Mouse (Mus musculus) retina, embryonic 14.5 days (tissue): ENCODE results near the gene Pou2f1.

Experiments
- DNase-seq: peaks from one replicate; pipeline ENCODE4 v3.0.0-alpha.2; 2015; ENCODE audit warnings: low spot score

The Pou2f1 gene

GRCm38 (mm10) chr1:165848417-165848816 is 154.1 kb downstream of the Pou2f1 start:
- DNase-seq: no peak

- DNase-seq: no peak
Measured at GRCm38 (mm10) chr1:165845366-165845765, 157.1 kb downstream of the Pou2f1 start.

GRCm38 (mm10) chr1:165844956-165845355 is 157.5 kb downstream of the Pou2f1 start:
- peak; percentile 54 for DNase-seq

DNA sequence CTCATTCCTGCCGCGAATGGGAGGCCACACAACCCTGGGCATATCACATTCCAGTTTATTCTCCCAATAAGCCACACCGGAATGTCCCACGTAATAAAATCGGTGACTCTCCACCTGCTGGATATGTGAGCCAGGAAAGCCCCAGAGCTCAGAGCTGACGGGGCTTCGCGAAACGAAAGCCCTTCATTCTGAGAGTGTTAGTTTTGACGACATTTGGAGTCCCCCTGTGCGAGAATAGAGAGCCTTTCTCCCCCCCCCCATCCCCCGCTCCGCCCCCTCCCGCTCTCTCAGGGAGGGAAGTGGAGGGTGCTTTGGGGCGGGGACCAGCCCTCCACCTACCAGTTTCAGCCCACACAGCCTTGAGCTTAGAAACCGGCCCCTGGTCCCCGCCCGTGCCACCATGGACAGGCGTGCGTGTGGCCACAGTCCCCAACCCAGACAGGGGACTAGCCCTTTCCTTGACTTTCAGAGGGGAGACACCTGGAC is 158.0 kb downstream of the Pou2f1 start:
- DNase-seq: peak; percentile 36

GRCm38 (mm10) chr1:165843586-165843985 is 158.9 kb downstream of the Pou2f1 start:
- no peak for DNase-seq

- DNase-seq: no peak
Measured at GRCm38 (mm10) chr1:165842170-165842569, 160.3 kb downstream of the Pou2f1 start.

DNA sequence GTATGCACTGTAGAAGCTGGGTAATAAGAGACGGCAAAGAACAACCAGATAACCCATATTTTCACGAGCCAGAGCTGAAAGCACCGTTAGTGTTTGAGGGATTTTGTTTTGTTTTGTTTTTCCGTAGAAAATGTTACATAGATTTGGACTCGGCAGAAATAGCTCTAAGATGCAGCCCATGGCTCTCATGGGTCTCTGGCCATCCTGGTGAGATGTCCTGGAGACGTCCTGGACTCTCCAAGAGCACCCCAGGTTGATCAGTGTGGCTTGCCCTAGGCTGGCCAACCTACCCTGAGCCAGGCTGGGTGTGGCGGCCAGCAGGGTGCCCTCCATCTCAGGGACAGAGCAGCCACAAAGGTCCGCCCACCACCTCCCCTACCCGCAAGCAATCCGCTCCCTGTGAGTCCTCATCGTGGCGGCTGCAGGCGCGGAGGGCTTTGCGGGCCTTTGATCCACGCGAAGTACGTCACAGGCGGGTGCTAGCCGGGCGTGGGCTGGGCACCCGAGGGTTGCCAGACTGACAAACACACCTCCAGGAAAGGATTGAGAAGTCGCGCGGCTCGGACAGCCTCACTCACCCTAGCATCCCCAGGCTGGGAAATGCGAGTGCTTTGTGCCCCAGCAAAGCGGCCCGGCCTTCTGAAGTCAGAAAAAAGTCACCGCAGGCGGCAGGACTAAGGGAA is 161.8 kb downstream of the Pou2f1 start:
- peak; percentile 56 for DNase-seq

GRCm38 (mm10) chr1:165839201-165839600 is 163.3 kb downstream of the Pou2f1 start:
- DNase-seq: peak; percentile 49

GRCm38 (mm10) chr1:165837546-165837945 is 164.9 kb downstream of the Pou2f1 start:
- DNase-seq: no peak

DNA sequence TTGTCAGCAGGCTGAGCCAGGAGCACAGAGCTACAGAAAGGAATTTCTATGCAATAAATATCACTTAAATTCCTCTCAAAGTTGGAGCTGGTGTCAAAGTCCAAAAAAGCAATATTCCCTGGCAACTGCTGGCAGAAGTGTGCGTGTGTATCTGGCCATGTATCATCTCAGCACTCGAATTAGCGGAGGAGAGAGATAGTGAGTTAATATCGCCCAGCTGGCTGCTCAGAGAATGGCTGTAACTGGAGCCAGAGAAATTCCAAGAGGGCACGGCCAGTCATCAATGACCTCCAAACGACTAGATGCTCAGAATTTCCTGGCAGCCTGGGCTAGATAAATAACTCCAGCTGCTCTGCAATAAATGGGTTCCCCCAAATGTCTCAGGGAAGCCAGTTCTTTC is 166.0 kb downstream of the Pou2f1 start:
- peak; percentile 40 for DNase-seq

DNA sequence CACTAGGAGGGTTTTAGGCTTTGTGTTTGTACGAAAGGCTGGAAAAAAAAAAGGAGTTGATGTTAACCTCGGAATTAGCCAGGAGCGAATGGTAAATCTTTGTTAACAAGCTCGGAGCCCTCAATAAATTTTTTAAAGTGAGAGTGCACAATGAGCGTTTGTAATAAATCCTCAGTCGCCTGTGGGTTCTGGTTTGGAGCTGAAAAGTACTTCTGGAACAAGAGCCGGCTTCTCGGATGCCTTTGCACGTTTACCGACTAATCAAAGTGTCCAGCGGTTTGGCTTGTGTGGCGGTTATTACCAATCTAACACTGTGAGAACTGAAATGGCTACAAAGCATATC is 167.9 kb downstream of the Pou2f1 start:
- no peak for DNase-seq

DNA sequence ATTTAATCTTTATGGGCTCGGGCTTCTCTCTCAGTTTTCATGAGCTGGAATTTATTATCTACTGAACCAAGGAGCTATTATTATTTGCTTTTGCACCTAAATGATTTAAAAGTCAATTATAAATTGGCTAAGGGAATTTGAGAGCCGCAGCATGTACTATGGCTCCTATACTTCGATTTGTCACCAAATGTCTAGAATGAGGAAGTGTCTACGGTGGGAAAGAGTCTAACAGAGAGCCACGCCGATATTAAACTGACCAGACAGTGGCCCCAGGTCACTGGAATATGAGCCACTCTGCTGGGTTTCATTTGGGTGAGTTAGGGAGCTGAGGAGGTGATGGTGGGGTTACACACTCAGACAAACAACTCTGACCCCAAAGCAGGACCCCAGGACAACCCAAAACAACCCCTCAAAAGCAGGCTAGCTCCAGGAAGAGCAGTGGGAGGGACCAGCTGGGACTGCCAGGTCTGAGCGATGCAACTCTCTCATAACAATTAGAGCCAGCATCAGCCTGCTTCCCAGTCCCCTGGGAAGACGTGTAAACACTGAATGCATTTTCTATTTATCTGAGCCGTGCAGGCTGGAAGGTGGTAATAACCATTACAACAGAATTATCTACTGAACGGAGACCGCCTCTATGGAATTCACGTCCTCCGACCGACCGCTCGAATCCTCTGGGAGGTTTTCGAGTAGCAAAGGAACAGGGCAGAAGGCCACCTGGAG is 168.4 kb downstream of the Pou2f1 start:
- peak; percentile 56 for DNase-seq

- no peak for DNase-seq
Measured at GRCm38 (mm10) chr1:165833244-165833643, 169.2 kb downstream of the Pou2f1 start.

GRCm38 (mm10) chr1:165829890-165830289 is 172.6 kb downstream of the Pou2f1 start:
- no peak for DNase-seq

DNA sequence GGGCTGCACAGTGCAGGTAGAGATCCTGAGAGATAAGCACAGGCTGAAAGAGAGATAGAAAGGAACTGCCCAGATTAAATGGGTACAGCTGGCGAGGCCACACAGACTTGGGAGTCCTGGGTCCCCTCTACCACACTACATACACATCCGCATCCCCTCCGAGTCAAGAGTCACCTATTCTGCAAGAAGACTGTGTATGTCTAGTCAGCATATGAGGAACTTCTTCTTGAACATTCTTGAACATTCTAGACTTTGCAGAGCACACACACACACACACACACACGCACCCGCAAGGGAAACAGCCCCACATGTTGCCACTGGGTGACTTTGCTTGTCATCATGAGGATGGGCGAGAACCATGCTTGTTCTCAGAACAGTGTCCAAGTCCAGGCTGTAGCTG is 173.9 kb downstream of the Pou2f1 start:
- DNase-seq: no peak

- DNase-seq: no peak
Measured at GRCm38 (mm10) chr1:165828173-165828572, 174.3 kb downstream of the Pou2f1 start.

DNA sequence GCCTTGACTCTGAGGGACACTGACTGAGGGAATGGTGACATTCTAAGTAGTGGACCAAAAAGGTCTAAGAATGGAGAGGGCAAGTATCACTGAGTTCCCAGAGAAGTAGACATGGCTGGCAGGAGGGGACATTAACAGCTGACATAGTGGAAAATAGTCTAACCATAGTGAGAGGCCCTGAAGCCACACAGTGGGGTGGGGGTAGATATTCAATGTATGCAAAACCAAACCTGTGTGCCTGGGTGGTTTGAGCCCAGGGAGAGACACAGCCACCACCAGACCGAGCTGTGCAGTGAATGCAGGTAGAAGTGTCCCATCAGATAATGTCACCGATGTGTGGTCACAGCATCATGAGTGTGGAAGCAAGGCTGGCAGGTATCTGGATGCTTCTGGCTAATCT is 180.4 kb downstream of the Pou2f1 start:
- no peak for DNase-seq

DNA sequence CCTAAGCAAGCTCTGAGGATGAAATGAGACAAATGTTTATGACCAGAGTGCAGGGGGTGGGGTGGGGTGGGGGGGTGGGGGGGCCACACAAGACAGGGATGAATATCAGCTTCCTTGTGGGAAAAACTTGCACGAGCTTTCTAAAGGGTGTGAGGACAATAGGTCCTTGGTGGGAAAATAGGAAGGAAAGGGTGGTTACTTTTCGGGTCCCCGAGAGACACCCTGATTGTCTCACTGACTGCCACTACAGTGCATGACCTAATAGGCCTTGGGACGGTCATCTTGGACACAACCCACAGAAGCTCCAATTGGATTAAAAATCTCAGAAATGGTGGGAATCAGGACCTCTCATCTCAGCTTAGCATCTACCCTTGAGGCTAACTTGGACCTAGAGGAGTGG is 183.3 kb downstream of the Pou2f1 start:
- DNase-seq: no peak

- peak; percentile 62 for DNase-seq
Measured at GRCm38 (mm10) chr1:165818145-165818860, 184.2 kb downstream of the Pou2f1 start.

GRCm38 (mm10) chr1:165817264-165817663 is 185.2 kb downstream of the Pou2f1 start:
- DNase-seq: no peak

DNA sequence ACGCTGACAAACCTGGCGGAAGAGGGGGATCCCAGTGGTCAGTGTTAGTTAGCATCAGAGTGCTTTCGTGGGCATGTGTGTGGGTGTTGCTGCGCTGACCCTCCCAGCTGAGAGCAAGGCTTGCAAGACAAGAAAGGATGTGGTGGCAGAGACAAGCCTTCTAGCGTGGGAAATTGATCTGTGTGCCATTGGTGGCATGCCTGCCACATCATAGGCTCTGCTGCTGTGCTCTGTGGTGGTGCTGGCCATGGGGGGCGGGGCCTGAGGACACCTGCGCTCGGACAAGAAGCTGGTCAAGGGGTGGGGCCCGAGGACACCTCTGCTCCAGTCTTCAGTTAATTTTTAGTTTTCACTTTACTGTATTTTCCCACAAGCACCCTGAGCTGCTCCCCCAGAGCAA is 186.1 kb downstream of the Pou2f1 start:
- DNase-seq: no peak
